ENCODE assay signal across 24 mouse cellular contexts in the genomic region with DNA sequence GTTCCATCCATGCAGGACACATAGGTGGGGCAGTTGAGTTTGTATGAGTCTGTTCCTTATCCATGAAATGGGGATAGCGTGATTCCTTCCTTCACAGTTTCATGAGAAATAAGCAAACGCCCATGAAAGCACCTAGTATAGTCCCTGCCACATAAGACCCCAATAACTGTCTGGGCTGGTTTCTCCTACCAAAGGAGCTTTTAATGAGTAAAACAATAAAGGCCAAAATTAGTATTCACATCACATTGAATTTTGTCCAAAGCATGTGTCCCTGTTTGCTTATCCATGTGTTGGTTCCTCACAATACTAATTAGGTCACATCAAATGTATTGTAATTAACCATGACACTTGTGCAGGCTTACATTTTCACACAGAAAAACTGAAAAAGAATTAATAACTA.
"Had no signal": no experiment of that assay in that cellular context is flagged by ENCODE, and none has a peak within 500 bp of the region (broad histone marks: within the 10 kb centered on the region; RNA-seq: fewer than 3 reads in every experiment).

No protein-coding gene starts in this region.

- H3K4me2 ChIP-seq: heart, embryonic 12.5 days; hindbrain, embryonic 13.5 days; hindbrain, embryonic 15.5 days; limb, embryonic 13.5 days; limb, embryonic 15.5 days; liver, embryonic 12.5 days had no signal

- H3K27me3 ChIP-seq: heart, embryonic 12.5 days; hindbrain, embryonic 13.5 days; hindbrain, embryonic 15.5 days; limb, embryonic 13.5 days; limb, embryonic 15.5 days; liver, embryonic 12.5 days had no signal

- H3K9ac ChIP-seq: heart, embryonic 12.5 days; hindbrain, embryonic 13.5 days; hindbrain, embryonic 15.5 days; limb, embryonic 13.5 days; limb, embryonic 15.5 days; liver, embryonic 12.5 days; liver, embryonic 14.5 days had no signal

- ATAC-seq: intestine, embryonic 16.5 days; liver, embryonic 12.5 days had no signal

- H3K27ac ChIP-seq: heart, embryonic 10.5 days; hindbrain, embryonic 10.5 days; hindbrain, embryonic 13.5 days; hindbrain, embryonic 15.5 days; layer of hippocampus, adult 2 months; limb, embryonic 13.5 days; limb, embryonic 15.5 days; liver, embryonic 12.5 days; liver, embryonic 14.5 days had no signal

- H3K36me3 ChIP-seq: heart, embryonic 10.5 days; heart, embryonic 12.5 days; hindbrain, embryonic 10.5 days; hindbrain, embryonic 13.5 days; hindbrain, embryonic 15.5 days; limb, embryonic 13.5 days; limb, embryonic 15.5 days; liver, embryonic 12.5 days had no signal

- H3K4me1 ChIP-seq: heart, embryonic 10.5 days; heart, embryonic 12.5 days; hindbrain, embryonic 10.5 days; hindbrain, embryonic 13.5 days; hindbrain, embryonic 15.5 days; limb, embryonic 13.5 days; limb, embryonic 15.5 days; liver, embryonic 12.5 days had no signal

- H3K4me3 ChIP-seq: heart, embryonic 10.5 days; heart, embryonic 12.5 days; hindbrain, embryonic 10.5 days; hindbrain, embryonic 13.5 days; hindbrain, embryonic 15.5 days; layer of hippocampus, adult 2 months; limb, embryonic 13.5 days; limb, embryonic 15.5 days; liver, embryonic 12.5 days had no signal

- H3K9me3 ChIP-seq: heart, embryonic 10.5 days; heart, embryonic 12.5 days; hindbrain, embryonic 10.5 days; hindbrain, embryonic 13.5 days; hindbrain, embryonic 15.5 days; limb, embryonic 13.5 days; limb, embryonic 15.5 days; liver, embryonic 12.5 days had no signal

- DNase-seq: gastrocnemius, postnatal 10 days; gastrocnemius, postnatal 25 days; heart, adult 18-20 months; heart, postnatal 10 days; heart, postnatal 4 days; kidney, adult 11 months; kidney, adult 2 months; kidney, postnatal 10 days; kidney, postnatal 25 days; kidney, postnatal 4 days; layer of hippocampus, adult 9-11 months; layer of hippocampus, postnatal 36 days; left cerebral cortex, postnatal 4 days had no signal
